Mouse (Mus musculus): ENCODE measurements around the gene Spem1.

Spem1 gene

GRCm38 (mm10) chr11:69836703-69837576, 15.0 kb upstream of the Spem1 start:
- no peak for DNase-seq (ENCODE audit: low read depth in 2 of 2, low spot score in 2 of 2)

GRCm38 (mm10) chr11:69835966-69836335, 14.0 kb upstream of the Spem1 start:
- no peak for DNase-seq (ENCODE audit: low read depth in 2 of 2, low spot score in 2 of 2)

GRCm38 (mm10) chr11:69835326-69835965, 13.5 kb upstream of the Spem1 start:
- DNase-seq (ENCODE audit: low read depth in 2 of 2, low spot score in 2 of 2) = no peak

- peak; percentile 30 to 38 for DNase-seq (ENCODE audit: low read depth in 2 of 2, low spot score in 2 of 2)
Observed at GRCm38 (mm10) chr11:69834001-69834549, 12.1 kb upstream of the Spem1 start.

- no peak for DNase-seq (ENCODE audit: low read depth in 2 of 2, low spot score in 2 of 2)
Observed at GRCm38 (mm10) chr11:69833554-69833953, 11.6 kb upstream of the Spem1 start.

- no peak for DNase-seq (ENCODE audit: low read depth in 2 of 2, low spot score in 2 of 2)
Observed at GRCm38 (mm10) chr11:69828832-69829231, 6.9 kb upstream of the Spem1 start.

- no peak for DNase-seq (ENCODE audit: low read depth in 2 of 2, low spot score in 2 of 2)
Observed at GRCm38 (mm10) chr11:69823456-69823855, 1.5 kb upstream of the Spem1 start.

- no peak for DNase-seq (ENCODE audit: low read depth in 2 of 2, low spot score in 2 of 2)
Observed at GRCm38 (mm10) chr11:69818871-69819270, 3.1 kb downstream of the Spem1 start.

- DNase-seq (ENCODE audit: low read depth in 2 of 2, low spot score in 2 of 2) = no peak
Observed at GRCm38 (mm10) chr11:69818365-69818764, 3.6 kb downstream of the Spem1 start, which contains the start of gene Spem2. Gene Spem2, minus strand, starts transcription at chr11:69818465.

- no peak for DNase-seq (ENCODE audit: low read depth in 2 of 2, low spot score in 2 of 2)
Observed at GRCm38 (mm10) chr11:69816520-69816919, 5.5 kb downstream of the Spem1 start.

- DNase-seq (ENCODE audit: low read depth in 2 of 2, low spot score in 2 of 2) = no peak
Observed at GRCm38 (mm10) chr11:69815155-69815554, 6.8 kb downstream of the Spem1 start, which contains the start of gene Gm39566. Gene Gm39566, minus strand, starts transcription at chr11:69815298.

- no peak for DNase-seq (ENCODE audit: low read depth in 2 of 2, low spot score in 2 of 2)
Observed at GRCm38 (mm10) chr11:69810280-69810679, 11.7 kb downstream of the Spem1 start.

- no peak for DNase-seq (ENCODE audit: low read depth in 2 of 2, low spot score in 2 of 2)
Observed at GRCm38 (mm10) chr11:69807641-69808040, 14.3 kb downstream of the Spem1 start.

GRCm38 (mm10) chr11:69806378-69806777, 15.6 kb downstream of the Spem1 start:
- DNase-seq (ENCODE audit: low read depth in 2 of 2, low spot score in 2 of 2) = no peak

- no peak for DNase-seq (ENCODE audit: low read depth in 2 of 2, low spot score in 2 of 2)
Observed at GRCm38 (mm10) chr11:69804972-69805909, 16.7 kb downstream of the Spem1 start, which contains the start of gene Tmem102. Gene Tmem102, minus strand, starts transcription at chr11:69805624.

GRCm38 (mm10) chr11:69804652-69804940, 17.4 kb downstream of the Spem1 start:
- no peak for DNase-seq (ENCODE audit: low read depth in 2 of 2, low spot score in 2 of 2)

- DNase-seq (ENCODE audit: low read depth in 2 of 2, low spot score in 2 of 2) = peak; percentile 52 to 65
Observed at GRCm38 (mm10) chr11:69803786-69804651, 18.0 kb downstream of the Spem1 start.

GRCm38 (mm10) chr11:69803328-69803727, 18.7 kb downstream of the Spem1 start:
- no peak for DNase-seq (ENCODE audit: low read depth in 2 of 2, low spot score in 2 of 2)

- DNase-seq (ENCODE audit: low read depth in 2 of 2, low spot score in 2 of 2) = peak; percentile 28 to 48
Observed at GRCm38 (mm10) chr11:69802648-69803105, 19.3 kb downstream of the Spem1 start.
